Mouse (Mus musculus) forelimb bud, embryonic 11.5 days (tissue): Measurements from ENCODE around the gene Spata5.

Experiments
- DNase-seq: peaks from one replicate; pipeline ENCODE4 v3.0.0-alpha.2; 2012; ENCODE audit warnings: low read depth, low spot score

Spata5 gene

GRCm38 (mm10) chr3:37420641-37421040 is 945 bp downstream of the Spata5 start:
- DNase-seq, result no peak

DNA sequence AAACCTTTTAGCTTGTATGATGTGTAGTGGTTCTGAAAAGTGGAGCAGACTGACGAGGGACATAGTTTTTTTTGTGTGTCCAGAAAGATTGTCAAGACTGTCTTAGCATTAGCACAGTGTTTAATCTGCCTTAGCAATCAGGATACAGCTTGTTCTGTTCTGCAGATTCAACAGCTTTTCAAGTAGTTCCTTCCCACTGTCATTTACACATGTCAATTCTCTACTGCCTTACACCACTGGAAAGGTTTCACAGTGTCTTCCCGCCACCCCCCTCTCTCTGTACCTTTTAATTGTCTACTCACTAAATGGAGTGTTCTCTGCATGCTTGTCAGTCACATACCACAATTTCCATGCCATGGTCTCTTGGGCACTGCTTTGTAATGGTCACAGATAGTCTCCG is 1.5 kb downstream of the Spata5 start:
- DNase-seq, result no peak

- no peak for DNase-seq
These were observed 6.4 kb downstream of the Spata5 start for GRCm38 (mm10) chr3:37426069-37426468.

GRCm38 (mm10) chr3:37430359-37430758 is 10.7 kb downstream of the Spata5 start:
- DNase-seq, result no peak

GRCm38 (mm10) chr3:37439770-37440169 is 20.1 kb downstream of the Spata5 start:
- DNase-seq, result no peak

DNA sequence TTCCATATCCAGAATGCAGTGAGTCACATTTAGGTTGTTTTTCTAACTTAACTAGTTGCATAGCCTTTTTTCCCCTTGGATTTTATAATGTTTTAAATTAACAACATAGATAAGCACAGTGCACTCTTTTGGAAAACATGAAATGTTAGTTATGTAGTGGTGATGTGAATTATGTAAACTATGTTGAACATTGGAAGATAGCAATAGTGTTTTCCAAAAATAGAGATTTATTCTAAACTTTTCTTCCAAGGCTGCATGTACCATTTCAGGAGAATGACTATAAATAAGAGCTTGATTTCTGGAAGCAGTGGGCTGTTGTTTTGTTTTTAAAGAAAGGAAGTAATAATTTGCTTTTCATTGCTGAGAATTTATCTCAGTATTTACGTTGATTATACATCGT is 23.7 kb downstream of the Spata5 start:
- DNase-seq, result no peak

- DNase-seq, result no peak
These were observed 36.3 kb downstream of the Spata5 start for GRCm38 (mm10) chr3:37455992-37456391.

GRCm38 (mm10) chr3:37468170-37468569 is 48.5 kb downstream of the Spata5 start:
- DNase-seq, result peak; percentile 29

DNA sequence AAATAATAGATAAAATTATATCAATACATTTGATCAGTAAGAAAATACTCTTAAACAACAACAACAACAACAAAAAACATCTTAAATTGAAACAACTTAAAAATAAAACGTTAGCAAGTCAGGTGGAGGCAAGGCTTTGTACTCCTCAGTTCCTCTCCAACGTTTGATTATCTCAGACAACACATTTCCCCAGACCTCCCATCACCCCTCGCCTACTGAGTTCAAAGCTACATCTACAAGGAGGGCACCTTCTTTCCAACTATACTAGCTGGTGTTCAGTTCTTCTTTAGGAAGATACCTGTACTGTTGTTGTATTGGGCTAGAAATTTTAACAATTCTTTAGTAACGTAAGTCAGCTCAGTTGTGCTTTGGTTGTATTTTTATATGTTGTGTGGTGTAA is 49.7 kb downstream of the Spata5 start:
- no peak for DNase-seq

- no peak for DNase-seq
These were observed 51.2 kb downstream of the Spata5 start for GRCm38 (mm10) chr3:37470867-37471266.

- no peak for DNase-seq
These were observed 52.8 kb downstream of the Spata5 start for GRCm38 (mm10) chr3:37472461-37472860.

GRCm38 (mm10) chr3:37476485-37476884 is 56.8 kb downstream of the Spata5 start:
- DNase-seq, result no peak

DNA sequence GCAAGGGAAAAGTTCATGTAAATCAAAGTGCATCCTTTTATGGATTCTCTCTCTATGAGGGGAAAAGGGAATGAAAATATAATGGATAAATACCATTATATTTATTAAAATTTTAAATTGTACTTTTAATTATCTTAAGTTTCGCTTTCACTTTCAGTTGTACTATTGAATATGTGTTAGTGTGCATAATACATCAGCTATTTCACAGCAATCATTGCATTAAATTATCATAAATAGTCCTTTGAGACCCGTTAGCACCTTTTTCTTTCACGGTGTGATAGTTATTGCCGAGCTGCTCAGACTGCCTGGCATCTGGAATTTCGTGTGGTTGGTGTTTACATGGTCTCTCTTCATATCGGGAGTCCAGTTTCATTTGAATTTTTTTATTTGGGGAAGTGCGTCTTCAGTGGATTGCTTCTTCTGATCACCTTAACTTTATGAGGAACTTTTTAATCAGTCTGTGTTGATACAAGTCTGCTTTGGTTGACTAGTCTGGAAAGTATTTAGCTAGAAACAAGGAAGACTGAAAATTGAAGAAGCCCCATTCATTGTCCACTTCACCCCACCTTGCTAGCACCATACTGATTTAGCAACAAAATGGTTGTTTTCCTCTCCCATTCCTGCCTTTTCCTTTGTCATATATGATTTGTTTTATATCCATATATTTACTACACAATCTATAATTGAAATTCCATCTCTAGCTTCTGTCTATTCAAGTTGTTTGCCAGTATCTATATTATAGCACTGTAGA is 57.9 kb downstream of the Spata5 start:
- no peak for DNase-seq

DNA sequence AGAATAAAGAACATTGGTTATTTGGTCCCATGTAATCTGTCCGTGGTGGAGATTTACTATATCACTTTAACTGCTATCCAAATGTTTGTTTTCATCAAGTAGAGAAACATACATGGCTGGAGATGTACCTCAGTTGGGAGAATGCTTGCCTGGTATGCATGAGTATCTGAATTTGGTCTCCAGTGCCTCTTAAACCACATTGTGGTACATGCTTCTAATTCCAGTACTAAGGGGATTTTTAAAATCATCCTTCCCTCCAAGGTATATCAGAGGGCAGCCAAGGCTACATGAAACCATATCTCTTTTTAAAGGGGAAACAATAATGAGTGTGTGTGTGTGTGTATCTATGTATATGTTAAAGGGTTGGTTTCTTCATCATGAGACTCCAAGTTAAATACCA is 60.1 kb downstream of the Spata5 start:
- no peak for DNase-seq

GRCm38 (mm10) chr3:37481295-37481694 is 61.6 kb downstream of the Spata5 start:
- no peak for DNase-seq

DNA sequence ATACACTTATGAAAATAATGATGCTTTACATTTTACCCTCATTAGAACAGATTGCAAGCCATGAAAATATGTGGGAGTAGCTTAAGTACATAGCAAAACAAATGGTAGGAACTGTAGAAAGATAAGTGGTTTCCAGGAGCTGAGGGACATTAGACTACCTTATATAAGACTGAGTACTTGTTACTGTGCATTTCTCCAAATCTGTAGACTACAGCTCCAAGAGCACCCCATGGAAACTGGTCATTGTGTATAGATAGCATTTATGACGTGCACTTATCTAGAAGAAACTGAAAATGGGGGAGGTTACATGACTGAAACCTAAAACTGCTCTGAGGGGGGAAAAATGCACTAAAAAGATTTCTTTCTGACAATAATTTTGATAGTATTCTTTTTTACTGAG is 63.0 kb downstream of the Spata5 start:
- DNase-seq, result no peak

GRCm38 (mm10) chr3:37483709-37484265 is 64.1 kb downstream of the Spata5 start:
- DNase-seq, result no peak

DNA sequence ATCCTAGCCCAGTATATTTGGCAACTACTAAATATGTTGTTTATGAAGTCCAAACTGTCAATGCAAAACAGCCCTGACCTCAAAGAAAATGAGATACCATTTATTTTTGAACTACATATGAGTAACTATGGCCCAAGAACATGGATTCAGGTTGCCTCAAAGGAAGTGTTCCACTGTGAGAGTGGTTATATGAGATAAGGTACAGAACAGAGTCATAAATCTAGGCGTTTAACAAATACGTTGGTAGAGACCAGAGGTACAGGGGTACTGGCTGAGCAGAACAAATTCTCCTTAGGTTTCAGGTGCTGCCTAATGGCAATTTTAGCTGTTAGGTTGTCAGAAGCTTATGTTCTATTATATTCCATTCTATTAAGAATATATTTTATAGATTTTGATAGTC is 67.9 kb downstream of the Spata5 start:
- DNase-seq, result no peak

GRCm38 (mm10) chr3:37488173-37488572 is 68.5 kb downstream of the Spata5 start:
- DNase-seq, result no peak

GRCm38 (mm10) chr3:37490025-37490424 is 70.3 kb downstream of the Spata5 start:
- no peak for DNase-seq

GRCm38 (mm10) chr3:37500939-37501338 is 81.2 kb downstream of the Spata5 start:
- DNase-seq, result no peak

- no peak for DNase-seq
These were observed 82.9 kb downstream of the Spata5 start for GRCm38 (mm10) chr3:37502552-37502951.

- DNase-seq, result no peak
These were observed 84.2 kb downstream of the Spata5 start for GRCm38 (mm10) chr3:37503846-37504245.
